Mouse (Mus musculus) kidney, embryonic 16.5 days (tissue): ENCODE measurements around the gene Rps6kb2. TPM values are rescaled to one million over a fixed set of nuclear protein-coding genes. Genes with fewer than 3 reads are reported as not detected.

Experiments
- ATAC-seq: fragments of 200-750 bp; cut with Nextera tagmentation; 2 replicates; pipeline ENCODE4 v1.8.0; 2017; ENCODE audit warnings: moderate TSS enrichment; ENCODE audit not compliant: low FRiP score, low TSS enrichment
- H3K27ac ChIP-seq: fragments of 300-500 bp; sonication (generic); 2 replicates; pipeline ENCODE4 v1.5.1; 2014; ENCODE audit warnings: low read length
- H3K27me3 ChIP-seq: fragments of 300-500 bp; sonication (generic); 2 replicates; pipeline ENCODE4 v1.6.1; 2014; ENCODE audit warnings: low read length, control low read depth, mixed read lengths; ENCODE audit not compliant: insufficient read depth
- H3K36me3 ChIP-seq: fragments of 300-500 bp; sonication (generic); 2 replicates; pipeline ENCODE4 v1.6.1; 2014; ENCODE audit warnings: low read length, control low read depth, mixed read lengths; ENCODE audit not compliant: insufficient read depth
- H3K4me1 ChIP-seq: fragments of 300-500 bp; sonication (generic); 2 replicates; pipeline ENCODE4 v1.6.1; 2014; ENCODE audit warnings: low read length, control low read depth, mixed read lengths; ENCODE audit not compliant: insufficient read depth
- H3K4me2 ChIP-seq: fragments of 300-500 bp; sonication (generic); replicated peaks from 2 replicates; pipeline ENCODE4 v1.6.1; 2014; ENCODE audit warnings: low read depth, low read length
- H3K4me3 ChIP-seq: fragments of 300-500 bp; sonication (generic); 2 replicates; pipeline ENCODE4 v1.5.1; 2014; ENCODE audit warnings: mild to moderate bottlenecking, low read length
- H3K9ac ChIP-seq: fragments of 300-500 bp; sonication (generic); replicated peaks from 2 replicates; pipeline ENCODE4 v1.6.1; 2014; ENCODE audit warnings: low read length
- H3K9me3 ChIP-seq: fragments of 300-500 bp; sonication (generic); 2 replicates; pipeline ENCODE4 v1.6.1; 2016; ENCODE audit warnings: low read length, control low read depth
- WGBS: fragments of 180-500 bp; shearing (Covaris S2); extraction: QIAGEN DNeasy Blood & Tissue Kit; methylation state at CpG from one replicate; pipeline ENCODE4 v1.1.7; 2014; 5-methylcytosine and 5-hydroxymethylcytosine counted together
- polyA plus RNA-seq: library from polyadenylated mRNA; unstranded; fragments of >200 nt; fragmentation: Nextera tagmentation; extraction: Ambion mirVana; gene quantifications from 2 replicates; pipeline ENCODE4 v1.2.1, GENCODE M21; 2015

Rps6kb2 gene
- polyA plus RNA-seq, 1 experiment from 2014 or later, result 62.9 TPM

DNA sequence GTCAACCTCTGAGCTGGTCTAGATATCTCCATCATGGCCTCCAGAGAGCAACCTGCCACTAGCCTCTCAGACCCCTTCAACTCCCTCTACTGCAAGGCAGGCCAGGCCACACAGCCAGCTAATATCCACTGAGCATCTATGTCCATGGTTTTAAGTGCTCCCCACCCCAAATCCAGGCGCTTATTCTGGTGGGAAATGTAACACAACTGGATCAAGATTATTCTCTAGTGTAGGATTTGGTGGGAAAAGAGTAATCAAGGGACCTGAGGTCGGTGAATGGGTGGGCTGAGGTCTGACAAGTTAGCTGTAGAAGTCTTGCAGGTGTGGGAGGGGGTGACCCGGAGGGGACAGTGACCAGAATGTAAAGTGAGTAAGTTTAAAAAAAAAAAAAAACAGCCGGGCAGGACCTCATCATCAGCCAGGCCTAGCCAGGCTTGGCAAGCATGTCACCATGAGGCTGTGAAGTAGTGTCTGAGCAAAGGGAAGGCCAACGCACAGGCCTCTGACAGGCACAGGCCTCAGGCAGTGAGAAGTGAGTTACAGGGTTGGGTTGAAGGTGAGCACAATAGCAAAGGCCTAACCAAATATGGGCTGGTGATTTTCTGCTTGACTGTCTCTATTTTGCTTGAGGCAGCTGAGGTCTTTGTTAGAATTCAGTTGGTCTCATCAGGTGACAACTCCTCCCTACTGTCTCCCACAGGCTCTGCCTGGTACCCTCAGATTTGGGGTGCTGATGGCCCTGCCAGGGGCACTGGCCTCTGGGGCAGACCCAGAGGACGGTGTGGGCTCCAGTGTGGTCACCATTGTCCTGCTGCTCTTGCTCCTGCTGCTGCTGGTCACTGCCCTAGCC lies 7.7 kb downstream of the Rps6kb2 start:
- 46% methylated on average over 6 of the region's 6 CpGs for WGBS
- Histone ChIP-seq H3K36me3 (peaks cover 50% of the 10 kb centered on the region), H3K4me2 (no peak overlapping the region), H3K27ac (peak overlapping the region; percentile 58), H3K9ac (0 out of 2 replicates have a peak overlapping the region, but pooled peaks have one; percentile 19), H3K4me3 (no peak overlapping the region), H3K4me1 (peaks cover 11% of the 10 kb centered on the region), H3K27me3 (no peaks in the 10 kb centered on the region), H3K9me3 (no peaks in the 10 kb centered on the region)
- ATAC-seq, result peak; percentile 43; the same call in 1 of the 2 replicates

DNA sequence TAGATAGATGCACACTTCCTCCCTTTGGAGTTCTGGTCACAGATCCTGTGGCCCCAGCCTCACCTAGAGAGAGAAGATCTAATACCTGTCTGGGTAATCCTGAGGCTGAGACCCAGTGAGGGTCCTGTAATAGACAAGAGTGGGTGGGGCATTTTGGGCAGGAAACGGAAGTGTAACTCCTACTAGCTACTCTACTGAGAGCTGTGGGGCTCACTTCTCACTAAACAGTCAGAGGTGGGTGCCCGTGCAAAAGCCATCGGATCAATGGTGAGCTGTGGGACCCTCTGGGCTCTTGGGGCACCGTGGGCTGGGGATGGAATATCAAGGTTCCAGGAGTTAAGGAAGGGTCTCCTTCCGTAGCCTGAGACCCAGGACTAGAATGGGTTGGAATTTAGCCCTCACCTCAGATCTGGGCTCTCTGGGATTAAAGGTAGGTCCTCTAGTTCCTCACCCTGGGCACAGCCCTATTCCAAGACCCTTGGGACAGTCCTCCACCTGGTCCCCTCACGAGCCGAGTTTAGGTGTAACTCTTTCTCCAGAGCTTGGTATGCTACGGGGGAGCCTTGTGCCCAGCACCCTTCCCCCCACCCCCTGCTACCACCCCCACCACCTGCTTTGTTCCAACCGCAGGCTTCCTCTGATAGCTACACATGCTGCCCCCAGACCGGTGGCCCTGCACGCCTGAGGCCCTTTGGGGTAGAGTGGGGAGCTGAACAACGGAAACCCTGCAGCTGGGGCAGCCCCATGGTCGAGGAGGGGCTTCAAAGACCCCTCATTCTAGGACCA lies 8.5 kb downstream of the Rps6kb2 start:
- Histone ChIP-seq H3K27me3 (no peaks in the 10 kb centered on the region), H3K9me3 (no peaks in the 10 kb centered on the region), H3K4me1 (peaks cover 19% of the 10 kb centered on the region), H3K27ac (0 out of 2 replicates have a peak overlapping the region, but pooled peaks have one; percentile 21), H3K9ac (0 out of 2 replicates have a peak overlapping the region, but pooled peaks have one; percentile 19), H3K36me3 (peaks cover 49% of the 10 kb centered on the region), H3K4me3 (no peak overlapping the region), H3K4me2 (no peak overlapping the region)
- WGBS, result 74% methylated on average over 13 of the region's 13 CpGs
- ATAC-seq, result no peak

DNA sequence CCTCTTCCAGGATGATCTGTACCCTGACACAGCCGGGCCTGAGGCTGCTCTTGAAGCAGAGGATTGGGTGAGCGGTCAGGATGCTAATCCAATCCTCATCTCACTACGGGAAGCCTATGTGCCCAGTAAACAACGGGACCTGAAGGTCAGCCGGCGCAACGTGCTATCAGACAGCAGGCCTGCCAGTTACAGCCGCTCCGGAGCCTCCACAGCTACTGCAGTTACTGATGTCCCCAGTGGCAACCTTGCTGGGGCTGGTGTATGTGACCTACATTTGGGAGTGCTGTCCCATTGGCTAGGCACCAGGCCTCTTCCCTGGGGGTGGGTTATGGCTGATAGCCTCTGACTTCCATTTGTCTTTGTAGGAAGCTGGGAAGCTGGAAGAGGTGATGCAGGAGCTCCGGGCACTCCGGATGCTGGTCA lies 9.9 kb downstream of the Rps6kb2 start, which contains the start of gene Ptprcap:
Ptprcap (plus strand) TSS at position 373 of the 423 bp plus-strand sequence.
- ATAC-seq, result no peak
- H3K9ac ChIP-seq, result no peak within 1 kb of the TSS
- H3K27ac ChIP-seq, result no peak within 1 kb of the TSS
- no peaks in the 10 kb centered on the region for H3K27me3 ChIP-seq
- no peak within 1 kb of the TSS for H3K4me2 ChIP-seq
- H3K4me1 ChIP-seq, result peaks cover 28% of the 10 kb centered on the region
- peaks cover 35% of the 10 kb centered on the region for H3K36me3 ChIP-seq
- H3K4me3 ChIP-seq, result no peak within 1 kb of the TSS
- no peaks in the 10 kb centered on the region for H3K9me3 ChIP-seq
- 79% methylated on average over 11 of the region's 11 CpGs for WGBS

DNA sequence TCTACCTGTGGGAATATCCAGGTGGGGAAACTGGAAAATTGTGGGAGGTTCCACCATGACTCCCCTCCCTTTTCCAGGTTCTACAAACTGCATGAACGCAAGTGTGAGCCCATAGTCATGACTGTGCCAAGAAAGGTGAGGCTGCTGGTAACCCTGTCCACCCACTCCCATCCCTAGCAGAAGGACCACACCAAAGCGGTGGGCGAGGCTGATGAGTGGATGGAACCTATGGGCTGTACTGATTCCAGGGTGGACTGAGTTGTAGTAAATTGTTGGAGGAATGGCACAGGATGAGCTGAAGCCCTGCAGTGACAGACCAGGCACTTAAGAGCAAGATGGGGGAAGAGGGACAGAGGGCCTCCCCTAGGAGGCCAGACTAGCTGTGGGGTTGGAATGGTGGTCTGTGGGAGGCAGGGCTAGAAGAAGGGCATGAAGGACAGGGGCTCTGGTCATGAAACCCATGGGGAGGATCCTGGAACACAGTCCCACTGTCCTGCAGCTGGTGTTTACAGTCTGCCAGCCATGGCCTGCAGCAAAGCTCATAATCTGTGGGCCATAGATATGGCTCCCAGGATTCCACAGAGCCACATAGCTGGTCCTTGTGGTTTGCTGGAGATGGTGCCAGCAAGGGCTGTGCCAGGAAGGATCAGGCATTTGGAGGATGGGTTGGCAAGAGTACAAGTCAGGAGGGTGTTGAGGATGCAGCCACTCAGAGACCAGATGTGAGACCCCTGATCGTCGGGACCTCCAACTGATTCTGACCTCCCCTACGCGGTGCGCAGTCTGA lies 10.5 kb downstream of the Rps6kb2 start:
- WGBS, result 92% methylated on average over 8 of the region's 8 CpGs

DNA sequence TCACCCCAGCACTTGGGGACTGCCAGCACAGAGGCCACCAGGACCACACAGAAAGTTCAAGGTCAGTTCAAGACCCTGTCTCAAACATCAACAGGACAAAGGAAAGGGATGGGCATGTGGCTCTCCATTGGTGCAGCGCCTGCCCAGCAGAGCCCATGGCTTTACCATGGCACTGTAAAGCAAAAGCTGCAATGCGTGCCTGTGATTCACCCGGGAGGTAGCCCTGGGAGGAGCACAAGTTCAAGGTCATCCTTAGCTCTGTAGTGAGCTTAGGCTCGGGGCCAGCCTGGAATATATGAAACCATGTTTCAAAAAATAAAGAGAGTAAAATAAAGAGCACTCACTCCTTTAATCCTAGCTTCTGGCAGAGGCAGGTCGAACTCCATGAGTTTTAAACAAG lies 11.3 kb downstream of the Rps6kb2 start:
- no peaks in the 10 kb centered on the region for H3K27me3 ChIP-seq

More for the DNA sequence above, 10.5 kb downstream of the Rps6kb2 start:
- no peak for ATAC-seq
- Histone ChIP-seq H3K27ac (no peak overlapping the region), H3K9me3 (no peaks in the 10 kb centered on the region), H3K4me3 (no peak overlapping the region), H3K9ac (no peak overlapping the region), H3K36me3 (peaks cover 29% of the 10 kb centered on the region), H3K4me1 (peaks cover 34% of the 10 kb centered on the region), H3K27me3 (no peaks in the 10 kb centered on the region), H3K4me2 (no peak overlapping the region)

DNA sequence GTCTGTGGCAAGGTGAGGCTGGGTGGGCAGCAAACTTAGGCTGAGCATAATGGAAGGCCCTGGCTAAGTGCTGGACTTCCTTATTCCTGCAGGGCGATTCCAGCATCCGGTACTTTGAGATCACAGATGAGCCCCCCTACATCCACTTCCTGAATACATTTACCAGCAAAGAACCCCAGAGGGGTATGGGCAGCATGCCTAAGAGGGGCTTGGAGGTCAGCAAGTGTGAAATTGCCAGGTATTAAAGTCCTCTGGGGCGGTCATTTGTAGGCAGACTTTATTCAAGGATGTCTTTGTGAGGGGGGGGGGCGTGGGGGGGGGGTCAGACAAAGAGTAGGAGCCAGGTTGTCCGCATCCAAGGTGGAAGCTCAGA lies 11.7 kb downstream of the Rps6kb2 start:
- peaks cover 24% of the 10 kb centered on the region for H3K36me3 ChIP-seq
- H3K27me3 ChIP-seq, result no peaks in the 10 kb centered on the region
- no peak for ATAC-seq
- H3K9ac ChIP-seq, result no peak overlapping the region
- no peak overlapping the region for H3K27ac ChIP-seq
- H3K4me1 ChIP-seq, result peaks cover 34% of the 10 kb centered on the region
- H3K4me2 ChIP-seq, result no peak overlapping the region
- WGBS, result 75% methylated on average over 5 of the region's 5 CpGs
- H3K4me3 ChIP-seq, result no peak overlapping the region
- H3K9me3 ChIP-seq, result no peaks in the 10 kb centered on the region

More for the DNA sequence above, 11.3 kb downstream of the Rps6kb2 start:
- 88% methylated on average over 5 of the region's 5 CpGs for WGBS
- Histone ChIP-seq H3K4me1 (peaks cover 34% of the 10 kb centered on the region), H3K4me3 (no peak overlapping the region), H3K36me3 (peaks cover 24% of the 10 kb centered on the region), H3K27ac (no peak overlapping the region), H3K9ac (no peak overlapping the region), H3K9me3 (no peaks in the 10 kb centered on the region), H3K4me2 (no peak overlapping the region)
- ATAC-seq, result no peak

DNA sequence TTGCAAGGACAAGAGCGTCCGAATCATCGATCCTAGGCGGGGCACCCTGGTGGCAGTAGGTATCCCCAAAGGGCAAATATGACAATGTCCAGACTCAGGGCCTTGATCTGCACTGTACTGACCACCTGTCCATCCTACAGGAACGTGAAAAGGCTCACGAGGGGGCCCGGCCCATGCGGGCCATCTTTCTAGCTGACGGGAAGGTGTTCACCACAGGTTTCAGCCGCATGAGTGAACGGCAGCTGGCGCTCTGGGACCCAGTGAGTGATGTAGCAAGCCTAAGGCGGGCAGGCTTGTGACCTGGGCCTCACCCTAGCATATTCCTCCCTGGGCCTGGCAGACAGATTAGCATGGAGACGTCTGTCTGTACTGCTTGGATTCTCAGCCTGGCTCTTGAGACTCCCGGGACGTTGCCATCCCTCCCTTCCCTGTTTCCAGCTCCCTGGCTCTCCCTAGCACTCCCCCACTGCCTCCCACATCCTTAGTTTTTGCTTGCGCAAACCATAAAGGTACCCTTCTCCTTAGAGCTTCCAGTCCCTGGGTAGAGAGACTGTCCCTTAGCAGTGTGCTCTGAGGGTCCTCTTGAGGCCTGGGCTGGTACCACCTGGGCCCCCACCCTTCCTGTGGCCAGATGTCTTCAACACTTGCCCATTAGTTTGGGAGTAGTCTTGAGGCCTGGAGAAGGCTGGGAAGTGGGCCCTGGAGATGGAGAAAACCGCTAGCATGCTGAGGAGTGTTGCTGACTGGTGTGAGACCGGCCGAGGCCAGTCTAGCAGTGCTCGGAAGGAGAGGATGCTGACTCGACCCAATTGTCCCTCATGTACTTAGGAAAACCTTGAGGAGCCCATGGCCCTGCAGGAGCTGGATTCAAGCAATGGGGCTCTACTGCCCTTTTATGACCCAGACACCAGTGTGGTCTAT lies 12.3 kb downstream of the Rps6kb2 start:
- H3K4me2 ChIP-seq, result no peak overlapping the region
- H3K4me3 ChIP-seq, result no peak overlapping the region
- H3K27me3 ChIP-seq, result no peaks in the 10 kb centered on the region
- 85% methylated on average over 22 of the region's 22 CpGs for WGBS
- no peak for ATAC-seq
- H3K4me1 ChIP-seq, result peaks cover 31% of the 10 kb centered on the region
- no peak overlapping the region for H3K27ac ChIP-seq
- peaks cover 20% of the 10 kb centered on the region for H3K36me3 ChIP-seq
- no peaks in the 10 kb centered on the region for H3K9me3 ChIP-seq
- H3K9ac ChIP-seq, result no peak overlapping the region

DNA sequence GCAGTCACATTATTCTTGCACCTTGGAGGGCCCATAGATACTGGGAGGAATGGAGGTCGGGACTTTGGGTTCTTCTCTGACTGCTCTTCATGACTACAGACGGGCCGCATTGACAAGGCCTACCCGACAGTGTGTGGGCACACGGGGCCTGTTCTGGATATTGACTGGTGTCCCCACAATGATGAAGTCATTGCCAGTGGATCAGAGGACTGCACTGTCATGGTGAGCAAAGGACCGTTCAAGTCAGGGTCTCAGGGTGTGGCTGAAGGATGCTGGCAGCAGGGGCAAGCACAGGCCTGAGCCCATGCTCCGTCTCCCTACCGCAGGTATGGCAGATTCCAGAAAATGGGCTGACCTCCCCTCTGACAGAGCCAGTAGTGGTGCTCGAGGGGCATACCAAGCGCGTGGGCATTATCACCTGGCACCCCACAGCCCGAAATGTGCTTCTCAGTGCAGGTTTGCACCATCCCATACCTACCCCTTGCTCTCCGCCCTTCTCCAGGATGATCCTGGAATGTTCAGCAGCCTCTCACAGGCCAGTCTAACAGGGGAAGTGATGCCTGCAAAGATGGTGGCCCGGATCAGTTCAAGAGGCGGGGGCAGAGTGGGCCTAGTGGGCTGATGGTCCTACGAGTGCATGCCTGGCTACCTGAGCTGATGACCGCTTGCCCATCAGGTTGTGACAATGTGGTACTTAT lies 13.2 kb downstream of the Rps6kb2 start:
- no peak for ATAC-seq
- H3K4me2 ChIP-seq, result peak overlapping the region; percentile 91
- H3K9ac ChIP-seq, result no peak overlapping the region
- 95% methylated on average over 17 of the region's 17 CpGs for whole genome bisulfite sequencing
- no peak overlapping the region for H3K27ac ChIP-seq
- H3K27me3 ChIP-seq, result no peaks in the 10 kb centered on the region
- H3K9me3 ChIP-seq, result no peaks in the 10 kb centered on the region
- H3K4me3 ChIP-seq, result peak overlapping the region; percentile 84; the same call in 1 of the 2 replicates
- H3K4me1 ChIP-seq, result peaks cover 25% of the 10 kb centered on the region
- peaks cover 16% of the 10 kb centered on the region for H3K36me3 ChIP-seq
